In genomic region chr11:81588630-81589029, GRCm38 (mm10) we compare ENCODE assay signal across 8 mouse cellular contexts.
DNase-seq lines count a peak whose midpoint lies in the region; ATAC-seq lines count a peak whose summit lies in the region.

No protein-coding gene starts in this region.

- no peak overlapping the region for H3K9ac ChIP-seq in liver, embryonic 12.5 days
- no peak overlapping the region for H3K9ac ChIP-seq in hindbrain, embryonic 11.5 days (ENCODE audit: low read depth, low read length)
- no peak overlapping the region for H3K9ac ChIP-seq in midbrain, embryonic 15.5 days

- H3K9me3 ChIP-seq in liver, embryonic 12.5 days (replicated peaks): no peaks in the 10 kb centered on the region
- no peaks in the 10 kb centered on the region for H3K9me3 ChIP-seq in hindbrain, embryonic 11.5 days (ENCODE audit: control insufficient read depth, low read length)
- no peaks in the 10 kb centered on the region for H3K9me3 ChIP-seq in midbrain, embryonic 15.5 days

- H3K4me2 ChIP-seq in liver, embryonic 12.5 days: no peak overlapping the region
- no peak overlapping the region for H3K4me2 ChIP-seq in hindbrain, embryonic 11.5 days (replicated peaks; ENCODE audit: low read depth, low read length)
- H3K4me2 ChIP-seq in midbrain, embryonic 15.5 days: no peak overlapping the region

- H3K27me3 ChIP-seq in liver, embryonic 12.5 days (replicated peaks): no peaks in the 10 kb centered on the region
- no peaks in the 10 kb centered on the region; the same call in 1 of the 2 replicates for H3K27me3 ChIP-seq in hindbrain, embryonic 11.5 days (ENCODE audit: control insufficient read depth, insufficient read depth, low read length)
- 0 out of 2 replicates have a peak, but pooled peaks cover 3% of the 10 kb centered on the region for H3K27me3 ChIP-seq in midbrain, embryonic 15.5 days (replicated peaks)

- no peaks in the 10 kb centered on the region for H3K36me3 ChIP-seq in liver, embryonic 12.5 days
- H3K36me3 ChIP-seq in hindbrain, embryonic 11.5 days (ENCODE audit: control insufficient read depth, insufficient read depth, low read length): no peaks in the 10 kb centered on the region
- no peaks in the 10 kb centered on the region for H3K36me3 ChIP-seq in midbrain, embryonic 15.5 days (replicated peaks)

- DNase-seq in liver: peak; percentile 52
- DNase-seq in cerebellum, adult 8-10 months: peak; percentile 79
- DNase-seq in frontal cortex, adult 2 months (ENCODE audit: extremely low spot score in 1 of 2, low spot score in 1 of 2): peak; percentile 47 to 89
- DNase-seq in hindbrain, embryonic 11.5 days (ENCODE audit: low spot score): peak; percentile 74
- peak; percentile 80 to 85 for DNase-seq in left cerebral cortex, postnatal 14 days (ENCODE audit: low spot score in 2 of 2)
- peak; percentile 27 for DNase-seq in thymus, postnatal 25 days

- H3K4me3 ChIP-seq in liver, embryonic 12.5 days: no peak overlapping the region
- no peak overlapping the region for H3K4me3 ChIP-seq in hindbrain, embryonic 11.5 days (ENCODE audit: low read depth, low read length)
- H3K4me3 ChIP-seq in midbrain, embryonic 15.5 days: no peak overlapping the region

- H3K4me1 ChIP-seq in liver, embryonic 12.5 days: no peaks in the 10 kb centered on the region
- peaks cover under 1% of the 10 kb centered on the region; the same call in 1 of the 2 replicates for H3K4me1 ChIP-seq in hindbrain, embryonic 11.5 days (replicated peaks; ENCODE audit: control insufficient read depth, insufficient read depth, low read length)
- peaks cover 20% of the 10 kb centered on the region for H3K4me1 ChIP-seq in midbrain, embryonic 15.5 days

- ATAC-seq in liver, embryonic 12.5 days: no peak
- ATAC-seq in hindbrain, embryonic 11.5 days (ENCODE audit: low FRiP score): no peak
- ATAC-seq in midbrain, embryonic 15.5 days (replicated peaks): no peak

- intact Hi-C loops in left cerebral cortex, postnatal 14 days (cut with DNase I): loop anchor here (2.0 kb wide), 1 partner anchor 24 kb away; no protein-coding TSS in a partner anchor

- WGBS in liver, embryonic 12.5 days (ENCODE audit: insufficient replicate concordance): 11% methylated on average over 10 of the region's 10 CpGs
- WGBS in hindbrain, embryonic 11.5 days: 13% methylated on average over 10 of the region's 10 CpGs
- WGBS in midbrain, embryonic 15.5 days: 9% methylated on average over 10 of the region's 10 CpGs

- H3K27ac ChIP-seq in liver, embryonic 12.5 days: no peak overlapping the region
- no peak overlapping the region for H3K27ac ChIP-seq in hindbrain, embryonic 11.5 days (ENCODE audit: low read depth, low read length)
- peak overlapping the region; percentile 69; the same call in 1 of the 2 replicates for H3K27ac ChIP-seq in midbrain, embryonic 15.5 days

Comparison
In these comparisons a context has a peak if more than half of its experiments do, and no peak if none do; other contexts are left out.
1. DNase-seq: peak in every context shown above with its lines; median percentile 82 in left cerebral cortex, postnatal 14 days; 79 in cerebellum, adult 8-10 months; 74 in hindbrain, embryonic 11.5 days; 68 in frontal cortex, adult 2 months; 52 in liver; 27 in thymus, postnatal 25 days.